In the genomic region with DNA sequence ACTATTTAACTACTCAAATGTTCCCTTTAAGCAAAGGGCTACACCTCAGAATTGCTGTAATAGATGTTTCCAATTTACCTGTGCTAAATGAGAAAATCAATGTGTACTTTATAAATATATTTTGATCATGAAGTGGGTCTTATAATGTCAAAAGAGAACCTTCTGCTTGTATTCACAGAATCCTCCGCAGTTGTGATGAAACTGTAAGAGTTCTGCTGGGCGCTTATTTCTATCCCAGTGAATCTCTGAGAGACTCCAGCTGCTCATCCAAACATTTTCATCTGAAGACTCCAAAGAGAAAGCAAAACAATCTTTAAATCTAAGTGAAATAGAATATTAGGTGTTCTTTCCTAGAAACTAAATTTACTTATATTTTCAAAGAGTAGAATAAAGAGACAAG, we compare ENCODE assay signal across 24 mouse cellular contexts.
DNase-seq lines count a peak whose midpoint lies in the region; ATAC-seq and TF ChIP-seq lines count a peak whose summit lies in the region.
"Had no signal": no experiment of that assay in that cellular context is flagged by ENCODE, and none has a peak within 500 bp of the region (broad histone marks: within the 10 kb centered on the region; RNA-seq: fewer than 3 reads in every experiment).

No protein-coding gene starts in this region.

- ATAC-seq in forebrain, embryonic 13.5 days: no peak
- no peak for ATAC-seq in forebrain, embryonic 11.5 days (replicated peaks; ENCODE audit: low FRiP score)
- ATAC-seq in forebrain, embryonic 16.5 days: no peak
- ATAC-seq: hindbrain, postnatal 0 days; intestine, embryonic 16.5 days had no signal

- DNase-seq in forebrain, embryonic 11.5 days (ENCODE audit: low spot score): no peak
- DNase-seq in brain, adult 2 months (ENCODE audit: low read depth, low spot score): peak; percentile 44
- peak; percentile 64 for DNase-seq in brain, embryonic 14.5 days (ENCODE audit: low read depth)
- no peak for DNase-seq in yolk sac, embryonic 10.5 days (ENCODE audit: low spot score)
- DNase-seq in urinary bladder, postnatal 10 days (ENCODE audit: low spot score): no peak
- DNase-seq: adrenal gland, adult 2 months; adrenal gland, postnatal 14 days; cerebellum, adult 11 months; cerebellum, adult 8-10 months; gastrocnemius, postnatal 10 days; gastrocnemius, postnatal 36 days; heart, adult 2 months; heart, postnatal 14 days; heart, postnatal 4 days; kidney, adult 18-20 months had no signal

- 61% methylated on average over 2 of the region's 2 CpGs for WGBS in forebrain, embryonic 13.5 days
- 82% methylated on average over 2 of the region's 2 CpGs for WGBS in forebrain, embryonic 11.5 days
- WGBS in forebrain, embryonic 16.5 days: 44% methylated on average over 2 of the region's 2 CpGs

- no peak overlapping the region for H3K4me3 ChIP-seq in forebrain, embryonic 13.5 days
- H3K4me3 ChIP-seq in forebrain, embryonic 11.5 days (ENCODE audit: low read depth, low read length): no peak overlapping the region
- H3K4me3 ChIP-seq in forebrain, embryonic 16.5 days (replicated peaks; ENCODE audit: low read length): no peak overlapping the region
- H3K4me3 ChIP-seq: embryonic facial prominence, embryonic 12.5 days; embryonic facial prominence, embryonic 15.5 days; heart, adult 2 months; heart, embryonic 10.5 days; heart, embryonic 13.5 days had no signal

- no peaks in the 10 kb centered on the region for H3K36me3 ChIP-seq in forebrain, embryonic 13.5 days (ENCODE audit: poor library complexity, severe bottlenecking)
- H3K36me3 ChIP-seq in forebrain, embryonic 11.5 days (ENCODE audit: control insufficient read depth, insufficient read depth, low read length): no peaks in the 10 kb centered on the region
- H3K36me3 ChIP-seq in forebrain, embryonic 16.5 days (ENCODE audit: control insufficient read depth, insufficient read depth): no peaks in the 10 kb centered on the region
- H3K36me3 ChIP-seq: embryonic facial prominence, embryonic 12.5 days; embryonic facial prominence, embryonic 15.5 days; heart, embryonic 10.5 days; heart, embryonic 13.5 days had no signal

- H3K27me3 ChIP-seq in forebrain, embryonic 13.5 days: no peaks in the 10 kb centered on the region
- H3K27me3 ChIP-seq in forebrain, embryonic 11.5 days (ENCODE audit: control insufficient read depth, insufficient read depth, low read length): no peaks in the 10 kb centered on the region
- H3K27me3 ChIP-seq in forebrain, embryonic 16.5 days (replicated peaks; ENCODE audit: control insufficient read depth, insufficient read depth, low read length): no peaks in the 10 kb centered on the region
- H3K27me3 ChIP-seq: embryonic facial prominence, embryonic 12.5 days; embryonic facial prominence, embryonic 15.5 days; heart, embryonic 13.5 days had no signal

- TF ChIP-seq CTCF in brain, embryonic 14.5 days (IDR thresholded peaks at IDR 0.05; ENCODE audit: borderline replicate concordance, extremely low read depth, insufficient read depth, insufficient read length): no peak

- peak overlapping the region; percentile 24; the same call in 1 of the 2 replicates for H3K4me2 ChIP-seq in forebrain, embryonic 13.5 days
- no peak overlapping the region for H3K4me2 ChIP-seq in forebrain, embryonic 11.5 days (ENCODE audit: low read depth, low read length, severe bottlenecking)
- no peak overlapping the region for H3K4me2 ChIP-seq in forebrain, embryonic 16.5 days (ENCODE audit: low read length)
- H3K4me2 ChIP-seq: embryonic facial prominence, embryonic 12.5 days; embryonic facial prominence, embryonic 15.5 days; heart, embryonic 13.5 days; hindbrain, embryonic 14.5 days had no signal

- H3K4me1 ChIP-seq in forebrain, embryonic 13.5 days: peaks cover 19% of the 10 kb centered on the region
- no peaks in the 10 kb centered on the region; the same call in 1 of the 2 replicates for H3K4me1 ChIP-seq in forebrain, embryonic 11.5 days (replicated peaks; ENCODE audit: control insufficient read depth, insufficient read depth, low read length)
- peaks cover 3% of the 10 kb centered on the region for H3K4me1 ChIP-seq in forebrain, embryonic 16.5 days (replicated peaks; ENCODE audit: control insufficient read depth, insufficient read depth, low read length)
- H3K4me1 ChIP-seq: embryonic facial prominence, embryonic 12.5 days; embryonic facial prominence, embryonic 15.5 days; heart, embryonic 10.5 days; heart, embryonic 13.5 days had no signal

- H3K27ac ChIP-seq in forebrain, embryonic 13.5 days: peak overlapping the region; percentile 51; the same call in 1 of the 2 replicates
- no peak overlapping the region for H3K27ac ChIP-seq in forebrain, embryonic 11.5 days (ENCODE audit: low read depth, low read length)
- H3K27ac ChIP-seq in forebrain, embryonic 16.5 days (ENCODE audit: low read length): peak overlapping the region; percentile 65
- H3K27ac ChIP-seq: embryonic facial prominence, embryonic 12.5 days; embryonic facial prominence, embryonic 15.5 days; heart, adult 2 months; heart, embryonic 10.5 days; heart, embryonic 13.5 days; hindbrain, embryonic 14.5 days; hindbrain, postnatal 0 days had no signal

- no peak overlapping the region for H3K9ac ChIP-seq in forebrain, embryonic 13.5 days
- no peak overlapping the region for H3K9ac ChIP-seq in forebrain, embryonic 11.5 days (ENCODE audit: low read length)
- no peak overlapping the region for H3K9ac ChIP-seq in forebrain, embryonic 16.5 days (replicated peaks; ENCODE audit: low read depth, low read length)
- H3K9ac ChIP-seq: embryonic facial prominence, embryonic 12.5 days; embryonic facial prominence, embryonic 15.5 days; heart, embryonic 13.5 days; hindbrain, embryonic 14.5 days had no signal

- H3K9me3 ChIP-seq in forebrain, embryonic 13.5 days (replicated peaks): no peaks in the 10 kb centered on the region
- H3K9me3 ChIP-seq in forebrain, embryonic 11.5 days (ENCODE audit: control insufficient read depth, low read length): no peaks in the 10 kb centered on the region; the same call in 1 of the 2 replicates
- no peaks in the 10 kb centered on the region for H3K9me3 ChIP-seq in forebrain, embryonic 16.5 days (ENCODE audit: control insufficient read depth, low read length)
- H3K9me3 ChIP-seq: embryonic facial prominence, embryonic 12.5 days; embryonic facial prominence, embryonic 15.5 days; heart, embryonic 10.5 days; heart, embryonic 13.5 days had no signal

- TF ChIP-seq POLR2A in brain, embryonic 14.5 days (IDR thresholded peaks at IDR 0.05; ENCODE audit: borderline replicate concordance, extremely low read depth, insufficient read depth, insufficient read length, poor library complexity, severe bottlenecking): no peak

Comparison
In these comparisons a context has a peak if more than half of its experiments do, and no peak if none do; other contexts are left out.
1. DNase-seq: peak in brain, adult 2 months (single experiment) and brain, embryonic 14.5 days (single experiment); none in forebrain, embryonic 11.5 days (single experiment), yolk sac, embryonic 10.5 days (single experiment) and urinary bladder, postnatal 10 days (single experiment).